Mouse (Mus musculus): Measurements from ENCODE around the gene Doc2b.
A peak's percentile ranks its signal among the peaks of the same experiment; 100 is the strongest.

Gene Doc2b

DNA sequence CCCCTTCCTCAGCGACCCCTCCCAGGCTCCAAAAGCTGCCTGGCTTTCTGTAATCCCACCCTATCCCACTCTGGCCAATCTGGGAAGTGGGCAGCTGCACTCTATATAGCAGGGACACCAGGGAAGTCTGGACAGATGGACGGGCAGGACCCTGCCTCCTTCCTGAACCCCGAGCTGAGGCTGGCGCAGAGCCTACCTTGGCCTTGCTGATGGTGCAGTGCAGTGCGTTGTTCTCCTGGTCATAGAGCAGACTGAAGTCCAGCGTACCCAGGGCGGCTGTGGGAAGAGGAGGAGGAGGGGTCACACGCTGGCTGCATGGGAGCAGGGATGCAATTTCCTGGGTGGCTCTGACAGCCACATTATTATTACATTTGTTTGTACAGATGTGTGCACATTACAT, 10.0 kb downstream of the Doc2b start:
- no peak for DNase-seq

DNA sequence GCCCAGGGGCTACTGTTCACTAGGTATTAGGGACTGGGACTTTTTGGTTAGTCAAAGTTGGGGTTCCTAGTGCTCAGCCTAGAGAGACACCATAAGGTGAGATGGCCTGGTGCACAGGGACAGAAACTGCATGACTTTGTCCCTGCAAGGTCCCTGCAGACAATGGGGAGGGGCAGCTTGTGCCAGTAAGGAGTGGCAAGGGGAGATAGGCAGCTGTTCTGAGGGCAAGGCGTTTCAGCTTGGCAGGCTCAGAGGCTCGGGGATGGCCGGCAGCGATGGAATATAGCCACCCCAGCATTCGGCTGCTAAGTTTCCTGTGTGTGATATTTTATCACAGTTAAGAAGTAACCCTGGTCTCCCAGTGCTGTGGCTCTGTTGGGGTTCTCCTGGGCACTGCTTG, 12.1 kb downstream of the Doc2b start:
- DNase-seq = no peak

DNA sequence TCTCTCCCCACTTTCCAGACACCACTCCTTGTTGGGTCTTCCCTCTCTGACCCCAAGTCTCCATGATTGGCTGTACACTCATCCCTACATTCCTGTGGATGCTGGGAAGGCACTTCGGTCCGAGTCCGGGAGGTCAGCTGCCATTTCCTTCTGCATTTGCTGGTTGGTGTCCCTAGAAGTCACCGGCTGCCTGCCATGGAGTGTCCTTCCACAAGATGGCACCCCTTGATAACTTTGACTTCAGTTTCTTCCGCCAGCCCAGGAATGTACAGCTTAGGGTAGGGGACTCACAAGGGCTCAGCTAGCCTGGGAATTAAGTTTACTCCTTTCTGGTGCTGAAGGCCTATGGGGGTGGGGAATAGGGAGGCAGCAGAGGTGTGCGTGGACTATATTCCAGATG, 13.9 kb downstream of the Doc2b start:
- DNase-seq = peak; percentile 82

DNA sequence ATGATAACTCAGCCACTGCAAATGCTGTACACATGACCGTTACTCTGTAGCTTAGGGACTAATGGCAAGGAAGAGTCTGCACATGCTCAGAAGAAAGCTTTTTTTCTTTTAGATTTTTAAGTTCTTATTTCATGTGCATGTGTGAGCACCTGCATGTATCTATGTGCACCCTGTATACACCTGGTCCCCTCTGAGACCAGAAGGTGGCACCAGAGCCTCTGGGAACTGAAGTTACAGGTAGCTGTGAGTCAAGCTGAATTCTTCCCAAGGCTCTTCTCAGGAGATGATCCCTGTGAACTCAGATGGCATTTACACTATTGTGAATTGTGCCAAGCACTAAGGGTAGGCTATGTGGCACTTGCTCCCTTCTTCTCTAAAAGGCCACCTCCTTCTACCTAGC, 19.9 kb downstream of the Doc2b start:
- peak; percentile 22 for DNase-seq

DNA sequence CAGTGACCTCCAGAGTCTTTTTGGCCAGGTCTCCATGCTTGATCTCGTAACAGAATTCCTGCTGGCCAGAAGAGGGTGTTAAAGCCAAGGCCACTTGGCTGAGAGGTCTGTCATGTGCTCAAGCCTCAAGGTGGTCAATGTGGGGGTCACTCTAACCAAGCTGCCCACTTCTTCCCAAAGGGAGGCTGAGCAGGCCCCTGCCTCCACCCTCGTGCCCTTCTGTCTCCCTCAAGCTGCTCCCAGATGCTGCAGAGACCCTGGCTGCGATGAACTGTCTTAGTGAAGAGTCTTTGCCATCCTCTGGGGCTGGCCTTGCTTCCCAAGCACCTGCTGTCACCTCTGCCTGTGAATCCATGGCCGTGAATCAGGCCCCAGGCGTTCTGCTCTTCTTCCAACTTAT, 23.3 kb downstream of the Doc2b start:
- no peak for DNase-seq

DNA sequence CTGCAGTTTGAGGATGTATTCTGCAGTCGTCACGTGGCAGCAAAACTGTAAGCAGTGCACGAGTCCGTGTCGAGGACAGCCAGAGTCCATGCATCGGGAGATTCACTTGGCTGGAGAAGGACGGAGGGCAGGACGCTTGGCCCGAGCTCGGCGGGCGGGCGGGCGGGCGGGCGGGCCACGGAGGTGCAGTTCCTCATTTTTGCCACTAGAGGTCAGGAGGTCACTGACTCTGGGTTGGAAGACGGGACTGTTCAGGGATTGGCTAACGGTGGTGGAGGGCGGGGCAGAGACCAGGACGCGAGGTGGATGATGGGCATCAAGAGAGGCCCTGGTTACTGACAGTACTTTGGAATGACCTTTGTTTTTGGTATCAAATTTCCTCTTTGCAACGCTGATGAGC, 26.6 kb downstream of the Doc2b start:
- peak; percentile 87 for DNase-seq

DNA sequence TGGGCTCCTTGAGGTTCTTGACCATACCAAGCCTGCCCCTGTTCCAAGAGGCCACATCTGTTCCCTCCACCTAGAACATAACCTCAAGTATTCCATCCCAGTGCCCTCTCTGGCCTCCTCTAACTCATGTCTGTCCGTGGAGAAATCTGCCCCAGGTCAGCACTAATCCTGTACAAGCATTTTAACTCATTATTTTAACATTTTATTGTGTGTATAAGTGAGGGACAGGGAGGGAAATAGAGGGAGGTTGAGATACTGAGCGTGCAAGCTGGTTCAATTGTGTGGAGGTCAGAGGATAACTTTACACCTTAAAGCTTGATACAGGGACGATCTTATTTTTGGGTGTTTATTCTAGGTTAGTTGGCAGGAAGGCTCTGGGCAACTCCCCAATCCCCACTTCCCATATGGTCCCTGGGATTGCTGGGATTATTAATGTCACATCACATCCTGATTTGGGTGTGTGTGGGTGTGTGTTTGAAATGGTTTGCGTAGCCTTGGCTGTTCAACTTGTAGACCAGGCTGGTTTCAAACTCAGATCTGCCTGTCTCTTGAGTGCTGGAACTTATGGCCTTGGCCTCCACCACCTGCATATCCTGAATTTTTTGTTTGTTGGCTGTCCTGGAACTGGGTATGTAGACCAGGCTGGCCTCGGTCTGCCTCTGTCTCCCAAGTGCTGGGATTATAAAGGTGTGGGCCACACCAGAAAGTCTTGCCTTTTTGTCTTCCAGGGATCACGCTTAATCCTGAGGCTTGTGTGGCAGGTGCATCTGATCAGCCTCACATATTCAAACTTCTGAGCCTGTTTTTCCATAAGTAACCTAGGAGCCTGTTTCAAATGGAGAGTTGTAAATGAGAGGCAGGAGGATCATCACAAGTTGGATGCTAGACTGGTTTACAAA, 27.5 kb downstream of the Doc2b start:
- no peak for DNase-seq

DNA sequence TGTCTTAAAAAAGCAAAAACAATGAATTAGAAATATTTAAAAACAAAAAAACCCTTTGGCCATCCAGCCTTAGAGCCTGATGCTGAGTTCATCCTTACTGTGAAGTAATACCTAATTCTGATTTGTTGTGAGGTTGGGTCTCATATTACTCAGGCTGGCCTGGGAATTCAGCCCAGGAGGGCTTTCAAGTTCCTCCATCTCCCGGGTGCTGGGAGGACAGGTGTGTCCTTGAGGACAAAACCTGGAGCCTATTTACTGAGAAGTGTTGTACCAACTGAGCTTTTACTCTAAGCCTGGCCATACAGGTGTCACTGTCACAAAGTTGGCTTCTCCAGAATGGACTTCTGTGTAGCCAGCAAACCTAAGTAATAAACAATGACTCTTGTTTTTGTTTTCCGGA, 28.8 kb downstream of the Doc2b start:
- no peak for DNase-seq

DNA sequence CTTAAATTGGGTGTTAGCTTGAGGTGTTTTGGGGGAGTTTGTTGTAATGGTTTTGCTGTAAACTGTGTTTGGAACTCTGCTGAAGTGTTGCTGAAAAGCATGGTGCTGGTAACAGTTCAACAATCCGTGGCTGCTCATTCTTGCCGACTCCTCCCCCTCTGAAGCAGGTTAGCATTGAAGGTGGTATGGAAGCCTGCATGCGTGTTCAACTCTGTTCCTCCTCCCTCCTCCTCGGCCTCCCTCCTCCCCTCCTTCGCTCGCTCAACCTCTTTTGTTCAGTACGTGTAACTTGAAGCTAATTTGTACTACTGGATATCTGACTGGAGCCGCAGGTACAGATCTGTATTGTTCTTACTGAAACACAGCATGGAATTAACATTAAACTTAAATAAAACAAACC, 30.7 kb downstream of the Doc2b start:
- DNase-seq = no peak

DNA sequence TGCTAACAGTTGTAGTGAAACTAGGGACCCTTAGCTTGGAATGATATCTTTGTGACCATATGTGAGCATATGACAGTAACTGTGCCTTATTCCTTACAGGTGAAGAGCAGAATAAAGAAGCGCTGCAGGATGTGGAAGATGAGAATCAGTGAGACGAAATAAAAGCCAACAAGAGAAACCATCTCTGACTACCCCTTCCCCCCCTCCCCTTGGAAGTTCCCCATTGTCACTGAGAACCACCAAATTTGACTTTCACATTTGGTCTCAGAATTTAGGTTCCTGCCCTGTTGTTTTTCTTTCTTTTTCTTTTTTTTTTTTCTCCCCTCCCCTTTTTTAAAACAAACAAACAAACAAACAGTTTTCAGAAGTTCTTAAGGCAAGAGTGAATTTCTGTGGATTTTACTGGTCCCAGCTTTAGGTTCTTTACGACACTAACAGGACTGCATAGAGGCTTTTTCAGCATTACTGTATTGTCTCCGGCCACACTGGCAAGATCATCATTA, 31.3 kb downstream of the Doc2b start:
- DNase-seq = no peak

DNA sequence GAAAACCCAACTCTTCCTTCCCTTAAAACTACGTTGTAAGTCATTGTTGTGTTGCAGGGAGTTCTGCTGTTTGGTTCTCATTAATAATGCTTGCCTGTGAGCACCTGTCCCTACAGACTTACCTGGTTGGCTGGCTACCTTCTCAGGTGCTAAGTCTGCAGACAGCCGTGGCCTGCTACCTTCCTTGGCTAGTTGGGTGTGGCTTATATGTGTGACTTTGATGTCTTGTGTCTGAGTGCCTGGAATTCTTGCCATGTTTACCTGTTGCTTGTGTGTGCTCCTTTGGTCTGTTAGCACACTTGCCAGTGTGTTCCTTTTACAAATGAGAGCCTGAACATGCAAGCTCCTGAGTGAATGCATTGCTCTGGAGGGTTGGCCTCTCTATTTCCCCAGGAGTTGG, 33.1 kb downstream of the Doc2b start:
- DNase-seq = no peak

DNA sequence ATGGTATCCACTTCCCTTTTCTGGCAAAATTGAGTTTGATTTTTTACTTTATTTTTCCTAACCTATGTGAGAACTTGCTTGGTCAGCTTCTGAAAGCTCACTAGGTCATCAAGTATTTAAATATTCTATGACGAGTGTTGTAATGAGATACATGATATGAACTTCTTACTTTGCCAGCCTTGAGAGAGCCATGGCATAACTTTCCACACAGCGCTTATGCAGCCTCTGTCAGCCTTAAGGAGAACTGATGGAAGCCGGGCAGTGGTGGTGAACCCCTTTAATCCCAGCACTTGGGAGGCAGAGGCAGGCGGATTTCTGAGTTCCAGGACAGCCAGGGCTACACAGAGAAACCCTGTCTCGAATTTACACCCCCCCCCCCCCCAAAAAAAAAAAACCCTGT, 35.1 kb downstream of the Doc2b start:
- no peak for DNase-seq

DNA sequence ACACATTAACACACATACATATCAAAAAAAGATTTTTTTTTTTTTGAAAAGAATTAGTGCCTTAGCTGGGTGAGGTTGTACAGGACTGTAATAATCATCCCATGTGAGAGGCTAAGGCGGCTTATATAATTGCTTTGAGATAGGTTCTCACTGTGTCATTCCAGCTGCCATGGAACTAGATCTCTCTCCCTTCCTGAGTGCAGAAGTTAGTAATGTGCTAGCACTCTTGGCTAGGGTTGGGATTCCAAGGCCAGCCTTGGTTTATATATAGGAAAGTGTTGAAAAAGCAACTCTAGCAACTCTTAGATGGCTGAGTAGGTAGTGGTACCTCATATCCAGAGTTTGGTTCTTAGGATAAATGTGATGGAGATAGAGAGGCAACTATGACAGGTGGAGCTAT, 37.3 kb downstream of the Doc2b start:
- no peak for DNase-seq

DNA sequence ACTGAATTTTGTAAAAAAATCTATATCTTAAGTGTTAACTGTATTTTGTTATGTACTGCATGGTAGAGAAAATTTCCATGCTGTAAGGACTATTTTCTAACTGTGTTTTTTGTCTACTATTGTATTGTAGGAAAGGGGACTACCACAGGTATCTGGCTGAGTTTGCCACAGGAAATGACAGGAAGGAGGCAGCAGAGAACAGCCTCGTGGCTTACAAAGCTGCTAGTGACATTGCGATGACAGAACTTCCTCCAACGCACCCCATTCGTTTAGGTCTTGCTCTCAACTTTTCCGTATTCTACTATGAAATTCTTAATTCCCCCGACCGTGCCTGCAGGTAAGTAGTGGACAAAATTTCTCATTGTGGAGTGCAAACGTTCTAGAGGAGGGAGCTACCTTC, 39.2 kb downstream of the Doc2b start:
- no peak for DNase-seq

DNA sequence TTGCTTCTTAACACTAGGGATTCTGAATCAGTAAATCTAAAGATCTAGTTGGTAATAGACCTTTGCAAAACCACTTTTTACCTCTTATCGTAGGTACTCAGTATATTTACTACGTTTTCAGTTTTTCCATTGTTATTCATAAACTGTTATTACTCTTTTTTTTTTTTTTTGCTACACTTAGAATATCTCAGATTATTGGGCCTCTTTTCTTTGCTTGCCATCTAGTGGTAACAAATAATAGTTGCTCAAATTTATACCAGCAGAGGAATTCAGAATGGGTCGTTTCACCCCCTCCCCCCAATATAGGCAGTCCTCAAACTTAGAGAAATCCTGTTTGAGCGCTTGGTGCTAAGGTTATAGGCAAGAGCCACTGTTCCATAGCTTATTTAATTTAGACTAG, 44.8 kb downstream of the Doc2b start:
- DNase-seq = no peak

DNA sequence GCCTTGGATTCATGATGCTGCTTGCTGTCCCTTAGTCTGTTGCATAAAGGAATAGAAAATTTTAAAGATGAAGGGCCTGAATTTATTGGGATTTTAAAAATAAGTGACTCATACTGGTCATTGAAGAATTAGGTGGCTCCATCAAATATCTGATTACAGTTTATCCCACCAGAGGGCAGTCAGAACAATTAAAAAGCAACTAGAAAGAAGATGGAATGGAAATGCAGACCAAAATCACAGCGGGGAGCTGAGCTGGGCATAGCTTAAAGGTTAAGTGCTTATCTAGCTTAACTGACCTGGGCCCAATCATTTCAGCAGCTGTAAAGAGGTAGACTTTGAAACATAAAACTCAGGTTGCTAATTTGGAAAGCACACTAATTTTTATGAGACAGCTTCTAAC, 45.3 kb downstream of the Doc2b start:
- no peak for DNase-seq

DNA sequence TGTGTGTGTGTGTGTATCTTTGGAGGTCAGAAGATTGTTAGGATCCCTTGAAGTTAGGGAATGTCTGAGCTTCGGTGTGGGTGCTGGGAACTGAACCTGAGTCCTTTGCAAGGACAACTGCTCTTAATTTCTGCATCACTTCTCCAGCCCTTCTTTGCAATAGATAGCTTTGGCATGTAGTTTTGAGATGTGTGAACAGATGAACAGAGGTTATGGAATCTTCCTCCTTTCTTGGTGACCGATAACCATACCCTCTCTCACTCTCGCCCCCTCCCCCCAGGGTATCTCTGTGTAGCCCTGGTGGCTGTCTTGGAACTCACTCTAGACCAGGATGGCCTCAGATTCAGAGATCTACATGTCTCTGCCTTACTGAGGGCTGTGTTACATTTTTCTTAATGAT, 51.1 kb downstream of the Doc2b start:
- DNase-seq = no peak

DNA sequence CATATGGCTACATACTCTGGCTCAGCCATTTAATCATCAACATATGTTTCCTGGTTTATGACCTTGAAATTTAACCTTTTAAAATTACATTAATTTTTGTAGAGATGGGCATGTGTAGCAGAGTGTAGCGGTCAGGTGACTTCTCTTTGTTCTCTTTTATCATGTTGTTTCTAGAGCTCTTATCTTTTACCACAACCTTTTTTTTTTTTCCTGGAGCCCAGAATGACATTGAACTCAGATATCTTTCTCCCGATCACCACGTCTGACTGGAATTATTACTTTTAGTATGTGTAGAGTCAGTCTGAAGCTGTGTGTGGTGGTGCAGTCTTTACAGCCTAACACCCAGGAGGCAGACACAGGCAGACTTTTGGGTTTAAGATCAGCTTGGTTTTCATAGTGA, 54.2 kb downstream of the Doc2b start:
- no peak for DNase-seq

DNA sequence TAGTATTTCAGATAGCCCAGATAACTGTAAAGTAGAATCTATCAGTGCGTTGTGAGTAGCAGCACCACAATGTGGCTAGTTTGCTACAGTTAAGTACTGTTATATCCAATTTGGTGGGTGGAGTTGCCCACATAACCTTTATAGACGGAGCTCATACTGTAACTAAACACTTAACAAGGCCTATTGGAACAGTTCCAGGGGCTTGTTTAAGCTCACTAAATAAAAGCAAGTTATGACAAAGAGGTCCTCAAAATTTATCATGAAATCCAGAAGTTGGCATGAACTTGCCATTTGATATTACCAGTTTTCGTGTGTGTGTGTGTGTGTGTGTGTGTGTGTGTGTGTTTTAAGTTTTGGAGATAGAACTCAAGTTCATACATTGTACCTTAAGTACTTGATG, 55.6 kb downstream of the Doc2b start:
- no peak for DNase-seq

DNA sequence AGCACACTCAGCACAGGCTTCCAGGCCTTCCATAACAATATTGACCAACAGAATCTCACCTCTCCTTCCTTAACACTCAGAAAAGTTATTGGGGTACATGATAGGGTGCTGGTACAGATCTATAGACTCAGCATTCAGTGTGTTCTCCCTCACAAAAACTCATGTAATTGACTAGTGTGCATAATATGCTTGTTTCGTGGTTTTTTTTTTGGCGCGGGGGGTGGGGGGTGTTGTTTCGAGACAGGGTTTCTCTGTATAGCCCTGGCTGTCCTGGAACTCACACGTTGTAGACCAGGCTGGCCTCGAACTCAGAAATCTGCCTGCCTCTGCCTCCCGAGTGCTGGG, 57.4 kb downstream of the Doc2b start:
- no peak for DNase-seq

DNA sequence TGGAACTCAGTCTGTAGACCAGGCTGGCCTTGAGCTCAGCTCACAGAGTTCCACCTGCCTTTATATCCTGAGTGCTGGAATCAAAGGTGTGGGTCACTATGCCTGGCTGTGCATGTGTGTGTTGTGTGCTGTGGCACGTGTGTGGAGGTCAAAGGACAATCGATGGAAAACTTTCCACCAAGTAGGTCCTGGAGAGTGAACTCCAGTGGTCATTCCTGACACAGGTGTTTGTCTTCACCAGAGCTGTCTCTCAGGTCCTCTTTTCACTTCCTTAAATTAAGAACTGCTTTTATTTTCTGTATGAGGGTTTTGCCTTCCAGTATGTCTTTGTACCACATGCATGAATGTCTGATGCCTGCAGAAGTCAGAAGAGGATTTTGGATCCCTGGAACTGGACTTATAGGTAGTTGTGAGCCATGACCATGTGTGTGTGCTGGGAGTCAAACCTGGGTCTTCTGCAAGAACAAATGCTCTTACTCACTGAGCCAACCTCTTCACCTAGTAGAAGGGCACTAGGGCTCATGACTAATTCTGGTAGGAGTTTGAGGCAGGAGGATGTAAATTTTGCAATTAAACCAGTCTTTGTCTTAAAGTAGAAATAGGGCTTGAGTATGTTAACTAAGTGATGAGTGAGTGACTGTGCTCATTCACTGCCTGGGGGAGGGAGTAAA, 57.9 kb downstream of the Doc2b start:
- DNase-seq = no peak

DNA sequence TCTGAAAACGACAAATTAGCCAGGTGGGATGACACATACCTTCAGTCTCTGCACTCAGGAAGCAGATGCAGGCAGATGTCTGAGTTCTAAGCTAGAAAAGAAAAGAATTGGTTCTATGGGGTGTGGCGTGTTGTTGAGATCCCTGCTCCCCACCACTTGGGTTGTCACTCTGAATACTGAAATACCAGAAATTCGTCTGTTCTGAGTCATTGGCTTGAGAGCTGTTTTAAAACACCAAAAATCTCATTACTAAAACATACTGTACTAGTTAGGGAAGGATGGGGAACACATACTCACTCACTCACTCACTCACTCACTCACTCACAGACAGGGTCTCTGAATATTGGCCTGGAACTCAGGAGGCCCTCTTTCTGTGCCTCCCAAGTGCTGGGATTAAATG, 58.9 kb downstream of the Doc2b start:
- DNase-seq = no peak

DNA sequence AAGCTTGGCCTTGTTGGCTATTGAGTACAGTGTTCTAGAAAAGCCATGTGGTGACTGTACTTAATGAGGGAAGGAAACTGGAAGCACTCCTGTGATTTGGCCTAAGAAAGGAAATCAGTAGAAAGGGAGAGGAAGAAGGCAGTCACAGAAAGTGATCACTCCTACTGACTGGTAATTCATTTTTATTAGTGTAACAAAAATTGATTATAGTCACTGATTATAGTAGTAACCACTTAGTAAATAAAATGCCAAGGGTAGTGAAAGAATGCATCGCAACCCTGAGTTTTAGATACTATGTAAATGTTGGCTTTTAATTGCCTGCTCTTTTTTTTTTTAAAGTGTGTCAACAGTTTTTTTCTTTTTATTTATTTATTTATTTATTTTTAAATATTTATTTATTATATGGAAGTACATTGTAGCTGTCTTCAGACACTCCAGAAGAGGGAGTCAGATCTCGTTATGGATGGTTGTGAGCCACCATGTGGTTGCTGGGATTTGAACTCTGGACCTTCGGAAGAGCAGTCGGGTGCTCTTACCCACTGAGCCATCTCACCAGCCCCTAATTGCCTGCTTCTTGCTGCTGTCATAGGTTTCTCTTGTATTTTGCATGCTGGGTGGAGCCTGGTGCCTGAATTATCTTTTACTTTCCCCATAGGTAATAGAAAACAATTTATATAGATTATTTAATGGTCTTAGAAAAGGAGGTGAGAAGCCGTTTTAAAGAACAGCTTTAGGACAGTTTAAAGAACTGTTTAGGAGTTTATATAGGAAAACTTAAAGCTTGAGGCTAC, 60.2 kb downstream of the Doc2b start:
- no peak for DNase-seq

Measured in embryo, embryonic 11 days (tissue).